Mouse (Mus musculus) limb, embryonic 11.5 days (tissue): ENCODE results near the gene Gatad1. TPM values are rescaled to one million over a fixed set of nuclear protein-coding genes. Genes with fewer than 3 reads are reported as not detected.
"Not testable (repeated sequence)": the region's sequence is repeated elsewhere in the genome, so short reads cannot be mapped to it uniquely, and the experiment has no call there.

ENCODE experiments used
- ATAC-seq: fragments of 200-750 bp; cut with Nextera tagmentation; 2 replicates; pipeline ENCODE4 v1.8.0; 2017; ENCODE audit warnings: low read depth; ENCODE audit not compliant: insufficient number of reproducible peaks, low FRiP score, low TSS enrichment
- DNase-seq: peaks from one replicate; pipeline ENCODE4 v3.0.0-alpha.2; 2015; ENCODE audit warnings: low spot score
- H3K27ac ChIP-seq: fragments of 300-500 bp; sonication (generic); replicated peaks from 2 replicates; pipeline ENCODE4 v1.5.1; 2014; ENCODE audit warnings: low read depth, mild to moderate bottlenecking, low read length
- H3K27me3 ChIP-seq: fragments of 300-500 bp; sonication (generic); 2 replicates; pipeline ENCODE4 v1.6.1; 2014; ENCODE audit warnings: mild to moderate bottlenecking, low read length, mixed read lengths; ENCODE audit not compliant: control insufficient read depth, insufficient read depth
- H3K36me3 ChIP-seq: fragments of 300-500 bp; sonication (generic); 2 replicates; pipeline ENCODE4 v1.6.1; 2014; ENCODE audit warnings: mild to moderate bottlenecking, low read length, moderate library complexity, mixed read lengths; ENCODE audit not compliant: control insufficient read depth, insufficient read depth
- H3K4me1 ChIP-seq: fragments of 300-500 bp; sonication (generic); 2 replicates; pipeline ENCODE4 v1.6.1; 2014; ENCODE audit warnings: low read length, mixed read lengths; ENCODE audit not compliant: control insufficient read depth, insufficient read depth
- H3K4me2 ChIP-seq: fragments of 300-500 bp; sonication (generic); 2 replicates; pipeline ENCODE4 v1.6.1; 2014; ENCODE audit warnings: low read depth, mild to moderate bottlenecking, moderate library complexity; ENCODE audit not compliant: severe bottlenecking
- H3K4me3 ChIP-seq: fragments of 300-500 bp; sonication (generic); 2 replicates; pipeline ENCODE4 v1.5.1; 2014; ENCODE audit warnings: low read depth, low read length
- H3K9ac ChIP-seq: fragments of 300-500 bp; sonication (generic); 2 replicates; pipeline ENCODE4 v1.6.1; 2014; ENCODE audit warnings: mild to moderate bottlenecking, low read length
- H3K9me3 ChIP-seq: fragments of 300-500 bp; sonication (generic); 2 replicates; pipeline ENCODE4 v1.6.1; 2016; ENCODE audit warnings: low read length; ENCODE audit not compliant: control insufficient read depth
- WGBS: fragments of 180-500 bp; shearing (Covaris S2); extraction: QIAGEN DNeasy Blood & Tissue Kit; methylation state at CpG from one replicate; pipeline ENCODE4 v1.1.7; 2014; 5-methylcytosine and 5-hydroxymethylcytosine counted together
- polyA plus RNA-seq: library from polyadenylated mRNA; unstranded; fragments of >200 nt; fragmentation: Nextera tagmentation; extraction: Ambion mirVana; gene quantifications from 2 replicates; pipeline ENCODE4 v1.2.1, GENCODE M21; 2014

Gatad1 gene
- polyA plus RNA-seq, 1 experiment from 2014 or later = 71.3 TPM

- Histone ChIP-seq H3K27me3 (no peaks in the 10 kb centered on the region), H3K36me3 (no peaks in the 10 kb centered on the region), H3K4me2 (no peak overlapping the region), H3K9ac (no peak overlapping the region), H3K27ac (0 out of 2 replicates have a peak overlapping the region, but pooled peaks have one; percentile 16), H3K4me3 (no peak overlapping the region), H3K4me1 (no peaks in the 10 kb centered on the region; the same call in 1 of the 2 replicates), H3K9me3 (no peaks in the 10 kb centered on the region)
- no peak for ATAC-seq
- DNase-seq = no peak
- 82% methylated on average over 12 of the region's 12 CpGs for WGBS
Observed at GRCm38 (mm10) chr5:3666585-3666984, 9.6 kb upstream of the Gatad1 start.

GRCm38 (mm10) chr5:3665225-3665624 lies 8.2 kb upstream of the Gatad1 start:
- WGBS = 96% methylated on average over 2 of the region's 2 CpGs
- Histone ChIP-seq H3K9me3 (no peaks in the 10 kb centered on the region), H3K4me3 (no peak overlapping the region), H3K27ac (no peak overlapping the region), H3K27me3 (no peaks in the 10 kb centered on the region), H3K9ac (no peak overlapping the region), H3K36me3 (no peaks in the 10 kb centered on the region), H3K4me1 (no peaks in the 10 kb centered on the region; the same call in 1 of the 2 replicates), H3K4me2 (no peak overlapping the region)
- DNase-seq (no peak), ATAC-seq (no peak)

GRCm38 (mm10) chr5:3653801-3654200 lies 3.2 kb downstream of the Gatad1 start:
- Histone ChIP-seq H3K4me3 (no peak overlapping the region), H3K4me2 (no peak overlapping the region), H3K36me3 (no peaks in the 10 kb centered on the region), H3K4me1 (no peaks in the 10 kb centered on the region), H3K27me3 (no peaks in the 10 kb centered on the region), H3K9me3 (no peaks in the 10 kb centered on the region), H3K27ac (no peak overlapping the region), H3K9ac (no peak overlapping the region)
- no peak for ATAC-seq
- DNase-seq = no peak
- WGBS = 91% methylated on average over 4 of the region's 4 CpGs

GRCm38 (mm10) chr5:3652903-3653575 lies 3.9 kb downstream of the Gatad1 start:
- not testable (repeated sequence) for DNase-seq, H3K9me3 ChIP-seq, H3K36me3 ChIP-seq, H3K27ac ChIP-seq, H3K4me3 ChIP-seq, H3K27me3 ChIP-seq, H3K9ac ChIP-seq, H3K4me1 ChIP-seq, ATAC-seq, H3K4me2 ChIP-seq
- 95% methylated on average over 14 of the region's 25 CpGs for WGBS

GRCm38 (mm10) chr5:3651621-3652020 lies 5.4 kb downstream of the Gatad1 start:
- Histone ChIP-seq H3K9ac (no peak overlapping the region), H3K27ac (no peak overlapping the region), H3K4me3 (no peak overlapping the region), H3K36me3 (no peaks in the 10 kb centered on the region), H3K9me3 (no peaks in the 10 kb centered on the region), H3K4me1 (no peaks in the 10 kb centered on the region), H3K27me3 (no peaks in the 10 kb centered on the region), H3K4me2 (no peak overlapping the region)
- WGBS = 85% methylated on average over 5 of the region's 5 CpGs
- DNase-seq = no peak
- ATAC-seq = no peak

- Histone ChIP-seq H3K9ac (no peak within 1 kb of the TSS), H3K27ac (no peak within 1 kb of the TSS), H3K4me2 (no peak within 1 kb of the TSS), H3K36me3 (no peaks in the 10 kb centered on the region), H3K4me3 (no peak within 1 kb of the TSS), H3K27me3 (no peaks in the 10 kb centered on the region), H3K9me3 (no peaks in the 10 kb centered on the region), H3K4me1 (no peaks in the 10 kb centered on the region)
- ATAC-seq (no peak), DNase-seq (no peak)
- WGBS = 81% methylated on average over 6 of the region's 6 CpGs
Observed at GRCm38 (mm10) chr5:3650881-3651280, 6.1 kb downstream of the Gatad1 start, which contains the start of gene Tmbim7. Gene Tmbim7, plus strand, starts transcription at chr5:3651181.

- Histone ChIP-seq H3K27me3 (no peaks in the 10 kb centered on the region), H3K9ac (no peak overlapping the region), H3K36me3 (no peaks in the 10 kb centered on the region), H3K9me3 (no peaks in the 10 kb centered on the region), H3K27ac (no peak overlapping the region), H3K4me1 (peaks cover 5% of the 10 kb centered on the region; the same call in 1 of the 2 replicates), H3K4me3 (no peak overlapping the region), H3K4me2 (no peak overlapping the region)
- WGBS = 72% methylated on average over 4 of the region's 4 CpGs
- ATAC-seq = no peak
- no peak for DNase-seq
Observed at GRCm38 (mm10) chr5:3648849-3649210, 8.2 kb downstream of the Gatad1 start.

- H3K4me2 ChIP-seq = no peak overlapping the region
- WGBS = 44% methylated on average over 4 of the region's 4 CpGs
- H3K9ac ChIP-seq = no peak overlapping the region
- H3K27me3 ChIP-seq = no peaks in the 10 kb centered on the region
- no peaks in the 10 kb centered on the region for H3K9me3 ChIP-seq
- H3K4me3 ChIP-seq = no peak overlapping the region; the same call in 1 of the 2 replicates
- ATAC-seq = peak; percentile 31; the same call in 1 of the 2 replicates
- no peaks in the 10 kb centered on the region for H3K36me3 ChIP-seq
- peaks cover 5% of the 10 kb centered on the region; the same call in 1 of the 2 replicates for H3K4me1 ChIP-seq
- no peak overlapping the region for H3K27ac ChIP-seq
- no peak for DNase-seq
Observed at GRCm38 (mm10) chr5:3648206-3648848, 8.7 kb downstream of the Gatad1 start.
